Mouse (Mus musculus) B cell, adult (primary cell): ENCODE measurements around the gene Cep170. TPM values are rescaled to one million over a fixed set of nuclear protein-coding genes. Genes with fewer than 3 reads are reported as not detected.

Experiments used
- total RNA-seq: library from RNA; stranded (reverse); gene quantifications from 4 replicates; pipeline ENCODE4 v1.2.4, GENCODE M21; 2023; ENCODE audit not compliant: inconsistent age

Cep170 gene
- 73.6 to 97.8 TPM (median 80.4 TPM) in 4 replicates for total RNA-seq

DNA sequence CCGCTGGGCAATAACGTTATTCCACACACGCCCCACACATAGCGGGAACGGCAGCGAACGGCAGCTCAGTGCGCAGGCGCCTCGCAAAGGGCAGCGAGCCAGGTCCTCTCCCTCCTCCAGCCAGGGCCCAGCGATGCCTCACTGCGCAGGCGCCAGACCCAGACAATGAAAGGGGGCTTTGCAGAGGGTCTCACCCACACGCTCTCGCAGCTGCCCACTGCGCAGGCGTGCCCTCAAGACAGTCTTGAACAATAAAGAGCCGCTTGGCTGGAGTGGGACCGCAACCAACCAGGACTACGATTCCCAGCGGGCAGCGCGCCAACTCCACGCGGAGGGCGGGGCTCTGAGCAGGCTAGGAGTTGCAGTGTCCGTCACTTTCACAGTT, at the start of gene Cep170:
Cep170 (minus strand) TSS at position 32 of the 385 bp plus-strand sequence.

GRCm38 (mm10) chr1:176814591-176815062, 760 bp upstream of the Cep170 start, which contains the start of gene Sdccag8:
Gene Sdccag8 (plus strand): TSS chr1:176814660.

Other genes starting within 250 kb of the Cep170 start
- 19.0 to 24.8 TPM (median 22.2 TPM) in 4 replicates for gene Sdccag8, start 593 bp upstream of the Cep170 start, total RNA-seq